Mouse (Mus musculus): ENCODE results near the gene Kctd8.

The Kctd8 gene

GRCm38 (mm10) chr5:69156489-69156888, 185.0 kb downstream of the Kctd8 start:
- no peak for DNase-seq

GRCm38 (mm10) chr5:69145827-69146226, 195.7 kb downstream of the Kctd8 start:
- no peak for DNase-seq

GRCm38 (mm10) chr5:69141082-69141481, 200.4 kb downstream of the Kctd8 start:
- DNase-seq: no peak

DNA sequence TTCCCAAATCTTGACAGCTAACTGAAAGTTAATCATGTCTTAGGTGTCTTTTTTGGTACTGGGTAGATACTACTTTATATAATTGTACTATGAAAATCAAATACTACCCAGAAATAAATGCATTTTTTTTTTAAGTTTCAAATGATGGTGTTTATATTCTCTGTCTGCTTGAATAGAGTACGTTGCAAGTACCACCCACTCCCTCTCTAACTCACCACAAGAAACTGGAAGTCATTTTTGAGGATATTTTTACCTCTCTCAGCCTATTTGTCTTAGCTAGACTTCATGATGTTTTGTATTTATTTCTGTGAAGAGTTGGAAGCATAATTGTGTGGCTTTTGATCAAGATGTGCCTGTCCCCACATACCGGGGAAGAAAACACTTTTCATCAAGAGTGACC, 232.8 kb downstream of the Kctd8 start:
- peak; percentile 14 for DNase-seq

DNA sequence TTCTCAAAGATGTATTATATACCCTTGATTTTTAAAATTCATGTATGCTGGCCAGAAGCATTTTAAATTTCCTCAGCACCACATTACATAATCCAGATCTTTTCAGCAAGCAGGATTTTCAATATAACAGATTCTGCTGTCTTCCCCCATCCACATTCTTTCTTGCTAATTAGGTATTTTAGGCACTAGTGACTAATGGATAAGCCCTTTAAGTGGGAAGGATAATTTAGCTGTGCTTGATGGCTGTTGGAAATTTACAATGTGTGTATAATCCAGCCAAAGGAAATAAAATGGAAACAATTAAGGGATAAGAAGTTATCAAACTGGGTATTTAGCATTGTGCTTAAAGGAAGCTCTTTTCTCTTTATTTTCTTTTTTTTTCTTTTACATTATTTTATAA, 252.6 kb downstream of the Kctd8 start:
- no peak for DNase-seq
